Mouse (Mus musculus) R1 (cell line): ENCODE measurements around the gene Ikzf2.
A peak's percentile ranks its signal among the peaks of the same experiment; 100 is the strongest.

Source experiments
- DNase-seq: peaks from one replicate; pipeline ENCODE4 v3.0.0-alpha.2; 2018; ENCODE audit warnings: low read depth, low spot score

Ikzf2 gene

DNA sequence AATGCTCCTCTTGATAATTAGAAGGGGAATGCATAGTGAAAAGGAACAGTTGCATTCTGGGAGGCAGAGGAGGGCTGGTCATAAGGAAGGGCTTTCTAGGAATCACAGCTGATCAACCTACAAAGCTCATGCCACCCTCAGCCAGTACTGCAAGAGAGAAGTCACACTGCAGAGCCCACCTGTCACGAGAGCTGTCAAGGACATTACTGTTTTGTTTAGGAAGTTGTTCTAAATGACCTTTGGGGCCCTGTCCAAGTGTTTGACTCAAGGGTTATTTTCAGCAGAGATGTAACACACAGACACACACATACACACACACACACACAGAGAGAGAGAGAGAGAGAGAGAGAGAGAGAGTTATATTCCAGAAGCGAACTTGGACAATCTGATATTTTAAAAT, 27.3 kb downstream of the Ikzf2 start:
- no peak for DNase-seq

DNA sequence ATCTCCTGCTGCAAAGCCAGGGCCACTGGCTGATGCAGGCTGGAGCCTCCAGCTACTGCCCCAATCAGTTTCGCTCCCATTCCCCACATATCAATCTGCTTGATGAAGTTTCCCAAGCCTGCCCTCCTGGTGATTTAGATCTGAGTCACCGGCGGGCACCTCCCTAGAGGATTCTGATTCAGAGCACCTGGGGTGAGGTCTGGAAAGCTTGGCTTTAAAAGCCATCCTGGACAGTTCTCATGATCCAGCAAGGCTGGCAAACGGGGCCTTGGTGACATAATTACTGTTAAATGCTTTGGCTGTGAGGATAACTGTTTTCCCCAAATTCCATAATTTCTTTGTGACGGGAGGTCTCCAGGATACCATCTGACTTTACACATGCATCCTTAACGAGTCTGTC, 29.0 kb downstream of the Ikzf2 start:
- DNase-seq, result no peak

DNA sequence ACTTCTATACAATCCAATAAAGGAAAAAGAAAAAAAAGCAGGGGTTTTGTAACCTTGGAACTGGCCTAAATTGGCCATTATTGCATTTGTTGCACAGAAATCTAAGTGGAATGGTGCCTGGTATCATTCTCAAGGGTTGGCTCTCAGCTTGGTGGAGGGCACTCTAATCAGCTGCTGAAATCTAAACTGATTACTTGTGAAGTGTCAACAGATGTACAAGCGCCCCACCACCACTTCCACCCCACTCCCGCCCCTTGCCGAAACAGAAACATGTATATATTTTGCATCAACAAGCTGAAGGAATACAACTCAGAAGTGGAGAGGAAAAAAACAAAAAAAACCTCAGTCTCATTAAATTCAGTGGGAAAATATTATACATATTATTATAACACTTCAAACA, 29.6 kb downstream of the Ikzf2 start:
- no peak for DNase-seq

GRCm38 (mm10) chr1:69656929-69657328, 30.1 kb downstream of the Ikzf2 start:
- peak; percentile 5 for DNase-seq

GRCm38 (mm10) chr1:69656047-69656782, 30.8 kb downstream of the Ikzf2 start:
- no peak for DNase-seq

DNA sequence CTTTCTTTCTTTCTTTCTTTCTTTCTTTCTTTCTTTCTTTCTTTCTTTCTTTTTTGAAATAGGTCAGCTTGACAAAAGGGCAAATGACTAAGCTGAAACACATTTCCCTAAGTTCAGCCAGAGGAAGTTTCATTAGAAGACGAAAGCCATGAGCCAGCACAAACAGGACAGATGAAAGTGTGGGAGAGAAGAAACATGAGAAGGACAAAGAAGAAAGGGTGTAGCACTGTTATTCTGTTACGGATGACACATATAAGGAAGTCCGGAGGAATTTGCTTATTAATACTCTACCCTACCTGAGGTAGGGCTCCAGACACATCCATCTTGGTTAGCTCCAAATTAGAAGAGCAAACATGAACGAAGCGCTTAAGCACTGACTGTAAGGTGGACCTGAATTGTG, 31.7 kb downstream of the Ikzf2 start:
- no peak for DNase-seq

GRCm38 (mm10) chr1:69654955-69655354, 32.1 kb downstream of the Ikzf2 start:
- DNase-seq, result no peak

GRCm38 (mm10) chr1:69653419-69653818, 33.6 kb downstream of the Ikzf2 start:
- DNase-seq, result no peak

GRCm38 (mm10) chr1:69643138-69643537, 43.9 kb downstream of the Ikzf2 start:
- DNase-seq, result no peak

- DNase-seq, result no peak
Measured at GRCm38 (mm10) chr1:69641986-69642385, 45.1 kb downstream of the Ikzf2 start.

DNA sequence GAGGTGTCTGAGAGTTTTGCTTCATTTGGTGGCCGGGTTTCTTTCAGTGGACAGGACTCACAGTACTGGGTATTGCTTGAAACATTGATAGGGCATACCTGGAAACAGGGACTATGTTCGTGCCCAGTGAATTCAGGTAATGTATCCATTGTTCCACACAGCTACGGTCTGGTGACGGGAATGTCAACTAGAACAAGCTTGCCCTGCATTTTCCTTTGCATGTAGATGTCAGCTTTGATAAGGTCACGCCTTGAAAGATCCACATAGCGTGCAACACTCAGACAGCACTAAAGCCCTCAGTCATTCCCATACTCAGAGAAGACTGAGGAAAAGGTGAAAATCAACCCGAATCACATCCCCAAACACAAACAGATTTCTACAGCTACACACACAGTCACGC, 48.7 kb downstream of the Ikzf2 start:
- DNase-seq, result no peak

DNA sequence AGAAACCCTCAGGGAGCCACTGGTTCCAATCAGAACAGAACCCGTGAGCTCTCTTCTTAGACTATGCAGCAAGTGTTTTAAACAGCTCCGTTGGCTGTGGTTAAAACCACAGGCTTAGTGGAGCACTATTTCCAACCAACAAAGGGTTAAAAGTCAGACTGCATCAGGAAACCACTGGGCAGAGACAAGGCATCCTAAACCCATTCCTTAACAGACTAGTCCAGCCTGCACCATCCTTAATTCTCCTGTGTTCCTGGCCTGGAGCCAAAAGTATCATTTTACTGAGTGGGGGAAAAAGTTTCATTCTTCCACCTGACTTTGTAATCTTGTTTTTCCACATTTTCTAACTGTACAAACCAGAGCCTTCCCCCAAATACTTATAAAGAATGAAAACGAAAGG, 49.1 kb downstream of the Ikzf2 start:
- no peak for DNase-seq

DNA sequence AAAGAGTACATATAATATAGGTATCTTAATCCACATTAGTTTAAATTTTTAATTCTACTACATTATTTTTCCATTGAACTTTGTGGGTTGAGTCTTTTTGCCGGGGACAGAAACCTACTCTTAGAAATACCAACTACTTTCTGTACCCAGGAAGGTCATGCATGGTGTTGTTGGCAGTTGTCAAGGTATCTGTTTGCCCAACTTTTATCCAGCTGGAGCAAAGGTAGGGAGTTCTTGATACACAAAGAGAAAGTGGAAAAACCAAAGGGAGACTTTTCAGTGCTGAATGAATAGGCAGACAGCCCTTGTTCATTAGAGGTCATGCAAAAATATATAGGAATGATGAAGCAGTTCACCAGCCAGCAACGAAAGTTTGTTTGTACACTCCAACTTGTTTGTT, 52.8 kb downstream of the Ikzf2 start:
- no peak for DNase-seq

- DNase-seq, result no peak
Measured at GRCm38 (mm10) chr1:69630508-69630907, 56.5 kb downstream of the Ikzf2 start.

DNA sequence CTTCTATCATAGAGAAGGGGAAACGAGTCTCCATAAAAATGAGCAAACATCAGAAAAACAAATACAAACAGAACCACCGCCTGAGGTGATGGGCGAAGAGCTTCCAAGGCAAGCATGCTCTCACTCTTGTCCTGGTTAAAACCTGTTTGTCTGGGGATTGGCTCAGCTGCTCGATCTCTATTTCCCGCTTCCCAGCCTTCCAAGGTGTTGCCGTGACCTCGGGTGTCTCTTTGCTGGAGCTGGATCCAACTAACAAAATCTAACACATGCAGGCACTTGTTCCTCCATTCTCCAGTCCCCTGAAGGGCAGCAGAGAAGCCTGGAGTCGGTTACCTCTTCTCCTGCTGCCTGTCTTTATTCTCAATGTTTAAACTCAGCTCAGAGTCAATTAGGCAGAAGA, 57.5 kb downstream of the Ikzf2 start:
- DNase-seq, result no peak

- DNase-seq, result no peak
Measured at GRCm38 (mm10) chr1:69612076-69612475, 75.0 kb downstream of the Ikzf2 start.

DNA sequence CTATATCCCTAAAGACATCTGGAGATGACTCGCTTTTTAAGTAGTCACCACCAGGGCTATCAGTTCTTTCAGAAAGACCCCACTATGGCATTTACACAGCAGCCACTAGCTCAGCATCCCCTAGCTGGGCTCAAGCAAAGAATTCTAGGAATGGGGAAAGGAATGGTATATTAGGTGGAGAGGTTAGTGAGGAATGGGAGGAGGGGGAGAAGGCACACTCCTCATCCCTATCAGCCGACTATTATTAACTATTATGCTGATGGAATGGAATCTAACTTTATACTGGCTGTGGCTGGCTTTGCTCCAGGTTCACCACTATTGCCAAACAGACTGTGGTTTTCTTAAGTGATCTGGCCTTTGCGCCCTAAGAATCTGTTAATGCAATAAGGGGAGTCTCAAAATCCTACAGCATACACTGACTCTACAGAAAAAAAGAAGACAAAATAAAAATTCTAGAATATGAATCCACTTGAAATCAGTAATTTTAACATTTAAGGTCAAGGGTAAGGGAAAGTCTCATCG, 75.8 kb downstream of the Ikzf2 start:
- DNase-seq, result no peak

DNA sequence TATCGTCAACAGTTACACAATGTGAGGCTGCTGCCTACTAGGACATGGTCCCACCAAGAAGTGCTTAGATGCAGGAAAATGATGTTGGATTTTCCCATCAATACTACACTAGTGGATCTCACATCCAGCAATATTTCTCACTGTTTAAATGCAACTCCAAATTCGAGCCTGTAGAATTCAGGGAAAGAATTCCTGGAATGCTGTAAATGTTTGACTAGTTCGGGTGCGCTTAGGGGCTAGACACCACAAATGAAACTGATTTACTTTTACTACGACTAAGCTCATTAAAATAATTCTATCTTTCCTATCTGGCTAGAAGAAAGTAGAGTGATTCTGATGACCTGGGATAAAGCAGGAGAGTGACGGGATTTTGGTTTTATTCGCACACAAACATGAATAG, 76.3 kb downstream of the Ikzf2 start:
- no peak for DNase-seq

GRCm38 (mm10) chr1:69608846-69609245, 78.2 kb downstream of the Ikzf2 start:
- no peak for DNase-seq

GRCm38 (mm10) chr1:69606844-69607243, 80.2 kb downstream of the Ikzf2 start:
- DNase-seq, result no peak

- no peak for DNase-seq
Measured at GRCm38 (mm10) chr1:69604213-69604612, 82.8 kb downstream of the Ikzf2 start.

DNA sequence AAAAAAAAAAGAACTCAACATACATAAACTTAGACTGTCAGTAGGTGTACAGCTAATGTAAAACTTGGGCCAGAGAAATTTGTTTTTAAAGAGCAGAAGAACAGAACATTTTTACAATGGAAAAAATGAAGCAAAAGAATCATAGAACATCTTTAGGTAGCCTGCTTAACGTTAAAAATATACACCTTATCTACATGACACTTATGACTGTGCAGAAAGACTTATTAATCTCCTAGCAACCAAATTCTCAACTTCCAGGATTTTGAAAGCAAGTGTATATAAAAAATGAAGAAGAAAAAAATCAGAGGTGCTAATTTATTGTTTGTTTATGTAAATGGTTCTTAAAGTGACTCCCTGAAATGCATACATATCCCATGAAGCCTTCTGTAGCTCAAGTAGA, 86.1 kb downstream of the Ikzf2 start:
- no peak for DNase-seq

DNA sequence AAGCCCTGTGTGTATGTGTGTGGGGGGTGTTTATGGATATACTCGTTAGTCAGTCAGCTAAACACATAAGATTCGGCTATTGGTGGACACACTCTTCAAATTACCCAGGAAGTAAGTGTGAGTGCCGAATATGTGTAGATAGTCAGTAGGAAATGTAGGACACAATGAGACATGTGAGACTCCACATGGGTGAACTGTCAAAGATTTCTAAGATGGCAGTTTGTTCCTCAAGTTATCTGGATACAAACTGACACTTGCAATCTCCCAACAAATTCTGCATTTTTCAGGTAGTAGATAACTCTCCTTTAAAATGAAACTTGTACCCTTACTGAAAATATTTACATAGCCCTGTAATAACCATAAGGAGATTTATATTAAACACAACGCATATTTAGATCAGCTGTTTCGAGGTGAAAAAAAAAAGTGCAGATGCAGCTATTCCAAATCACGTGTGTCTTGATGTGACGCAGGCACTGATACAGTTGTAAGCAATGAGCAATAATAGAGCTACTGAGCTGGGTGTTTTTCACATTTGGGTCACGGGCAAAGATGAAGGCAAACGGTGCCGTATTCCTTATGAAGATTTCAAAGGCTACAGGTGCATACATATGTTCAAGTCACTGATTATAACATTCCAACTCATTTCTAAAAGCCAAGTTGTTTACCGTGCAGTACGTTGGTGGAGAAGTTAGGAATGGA, 87.8 kb downstream of the Ikzf2 start:
- no peak for DNase-seq
